8 mouse cellular contexts compared by ENCODE assay signal in genomic region chr7:38270703-38271510, GRCm38 (mm10). TPM values are rescaled to one million over a fixed set of nuclear protein-coding genes. Genes with fewer than 3 reads are reported as not detected.
A peak's percentile ranks its signal among the peaks of the same experiment; 100 is the strongest.
DNase-seq lines count a peak whose midpoint lies in the region; ATAC-seq and TF ChIP-seq lines count a peak whose summit lies in the region.

Pop4 (minus strand) TSS chr7:38271423.

- peak; percentile 86 for DNase-seq in 3134 (ENCODE audit: extremely low read depth, insufficient read length, low spot score)
- peak; percentile 93 to 94 for DNase-seq in adrenal gland, postnatal 36 days
- DNase-seq in heart, adult 2 months, result peak; percentile 91 to 94
- peak; percentile 82 to 89 for DNase-seq in kidney, adult 8-10 months
- peak; percentile 77 to 93 for DNase-seq in spleen, postnatal 10 days (ENCODE audit: low spot score in 2 of 2)

- under 1% methylated on average over 38 of the region's 38 CpGs for WGBS in embryonic facial prominence, embryonic 13.5 days
- under 1% methylated on average over 38 of the region's 38 CpGs for WGBS in heart, adult 2 months
- under 1% methylated on average over 38 of the region's 38 CpGs for WGBS in limb, embryonic 13.5 days
- under 1% methylated on average over 38 of the region's 38 CpGs for WGBS in midbrain, embryonic 16.5 days

- TF ChIP-seq POLR2A in heart, adult 2 months (IDR thresholded peaks at IDR 0.05; ENCODE audit: insufficient read depth, low read depth, low read length), result peak; percentile 94

- peak; percentile 94 for ATAC-seq in embryonic facial prominence, embryonic 13.5 days (ENCODE audit: insufficient number of reproducible peaks, insufficient read depth, low FRiP score, low TSS enrichment, low read depth)
- ATAC-seq in limb, embryonic 13.5 days (ENCODE audit: low FRiP score, low read depth), result peak; percentile 95
- ATAC-seq in midbrain, embryonic 16.5 days, result peak; percentile 95

- peak within 1 kb of the TSS; percentile 89 for H3K4me2 ChIP-seq in embryonic facial prominence, embryonic 13.5 days
- H3K4me2 ChIP-seq in limb, embryonic 13.5 days (replicated peaks), result peak within 1 kb of the TSS; percentile 93
- H3K4me2 ChIP-seq in midbrain, embryonic 16.5 days (ENCODE audit: low read length), result peak within 1 kb of the TSS; percentile 90

- peaks cover 28% of the 10 kb centered on the region for H3K36me3 ChIP-seq in embryonic facial prominence, embryonic 13.5 days
- H3K36me3 ChIP-seq in heart, adult 2 months (ENCODE audit: control insufficient read depth, insufficient read depth, low read length), result peaks cover 2% of the 10 kb centered on the region; the same call in 1 of the 2 replicates
- peaks cover 29% of the 10 kb centered on the region for H3K36me3 ChIP-seq in limb, embryonic 13.5 days
- peaks cover 6% of the 10 kb centered on the region; the same call in 1 of the 2 replicates for H3K36me3 ChIP-seq in midbrain, embryonic 16.5 days (ENCODE audit: control insufficient read depth, insufficient read depth, low read length)

- TF ChIP-seq CTCF in heart, adult 2 months (IDR thresholded peaks at IDR 0.05), result no peak

- no peaks in the 10 kb centered on the region for H3K9me3 ChIP-seq in embryonic facial prominence, embryonic 13.5 days
- no peaks in the 10 kb centered on the region for H3K9me3 ChIP-seq in limb, embryonic 13.5 days
- H3K9me3 ChIP-seq in midbrain, embryonic 16.5 days (replicated peaks; ENCODE audit: control insufficient read depth, low read length, poor library complexity, severe bottlenecking), result no peaks in the 10 kb centered on the region

- no peaks in the 10 kb centered on the region for H3K79me2 ChIP-seq in heart, adult 2 months (replicated peaks; ENCODE audit: control insufficient read depth, insufficient read depth, low read length)

- 0 out of 2 replicates have a peak, but pooled peaks have one; percentile 36 for TF ChIP-seq EP300 in heart, adult 2 months (IDR thresholded peaks at IDR 0.05; ENCODE audit: insufficient read depth, low read depth, low read length)

- H3K27ac ChIP-seq in embryonic facial prominence, embryonic 13.5 days, result peak within 1 kb of the TSS; percentile 77
- H3K27ac ChIP-seq in heart, adult 2 months, result peak within 1 kb of the TSS; percentile 73
- H3K27ac ChIP-seq in limb, embryonic 13.5 days, result peak within 1 kb of the TSS; percentile 63; the same call in 1 of the 2 replicates
- H3K27ac ChIP-seq in midbrain, embryonic 16.5 days (ENCODE audit: low read length), result peak within 1 kb of the TSS; percentile 76

- H3K27me3 ChIP-seq in embryonic facial prominence, embryonic 13.5 days, result no peaks in the 10 kb centered on the region
- H3K27me3 ChIP-seq in heart, adult 2 months (ENCODE audit: control insufficient read depth, insufficient read depth, low read length), result no peaks in the 10 kb centered on the region
- H3K27me3 ChIP-seq in limb, embryonic 13.5 days, result no peaks in the 10 kb centered on the region
- H3K27me3 ChIP-seq in midbrain, embryonic 16.5 days (ENCODE audit: control insufficient read depth, insufficient read depth, low read depth, low read length), result no peaks in the 10 kb centered on the region

- H3K4me1 ChIP-seq in embryonic facial prominence, embryonic 13.5 days, result peaks cover 12% of the 10 kb centered on the region
- peaks cover 4% of the 10 kb centered on the region; the same call in 1 of the 2 replicates for H3K4me1 ChIP-seq in heart, adult 2 months (ENCODE audit: control insufficient read depth, insufficient read depth, low read length)
- H3K4me1 ChIP-seq in limb, embryonic 13.5 days, result peaks cover 13% of the 10 kb centered on the region
- H3K4me1 ChIP-seq in midbrain, embryonic 16.5 days (ENCODE audit: control insufficient read depth, insufficient read depth, low read length), result peaks cover 13% of the 10 kb centered on the region

- peak within 1 kb of the TSS; percentile 74 for H3K4me3 ChIP-seq in embryonic facial prominence, embryonic 13.5 days
- peak within 1 kb of the TSS; percentile 97 for H3K4me3 ChIP-seq in heart, adult 2 months
- H3K4me3 ChIP-seq in limb, embryonic 13.5 days, result peak within 1 kb of the TSS; percentile 78
- H3K4me3 ChIP-seq in midbrain, embryonic 16.5 days (ENCODE audit: low read depth, low read length), result peak within 1 kb of the TSS; percentile 77

- H3K9ac ChIP-seq in embryonic facial prominence, embryonic 13.5 days, result peak within 1 kb of the TSS; percentile 88
- H3K9ac ChIP-seq in heart, adult 2 months (ENCODE audit: low read depth, low read length), result peak within 1 kb of the TSS; percentile 80
- peak within 1 kb of the TSS; percentile 86 for H3K9ac ChIP-seq in limb, embryonic 13.5 days
- peak within 1 kb of the TSS; percentile 78 for H3K9ac ChIP-seq in midbrain, embryonic 16.5 days (ENCODE audit: low read depth, low read length)

- intact Hi-C loops in heart, adult 2 months (cut with DNase I), result loop anchor here (5.0 to 10.0 kb wide), 2 partner anchors 186 to 254 kb away; no protein-coding TSS in a partner anchor

RNA-seq across cellular contexts. Expression of gene Pop4, which starts in this region (rescaled TPM):
- total RNA-seq in adrenal gland, postnatal 36 days (2021), result 10 to 100 TPM; 29.3 to 53.6 TPM
- 66.1 and 76.6 TPM in 2 replicates for polyA plus RNA-seq in embryonic facial prominence, embryonic 13.5 days (2015; fragmentation: Nextera tagmentation; extraction: Ambion mirVana)
- 10 to 100 TPM in 1 of 2 experiments, 1 to 10 TPM in 1; 9.2 to 10.8 TPM for total RNA-seq in heart, adult 2 months (2021)
- polyA plus RNA-seq in heart, adult 2 months (2012; rRNA removed), result 6.8 and 10.0 TPM in 2 replicates
- polyA plus RNA-seq in limb, embryonic 13.5 days (2015; fragmentation: Nextera tagmentation; extraction: Ambion mirVana), result 67.0 TPM in 2 replicates
- polyA plus RNA-seq in midbrain, embryonic 16.5 days (2015; fragmentation: Nextera tagmentation; extraction: Ambion mirVana), result 76.0 and 78.2 TPM in 2 replicates

Comparison
In these comparisons a context has a peak if more than half of its experiments do, and no peak if none do; other contexts are left out.
1. Peak in every context shown above with its lines: DNase-seq, ATAC-seq, H3K4me3 ChIP-seq and H3K27ac ChIP-seq.